Mouse (Mus musculus): Measurements from ENCODE around the gene Pdha1. TPM values are rescaled to one million over a fixed set of nuclear protein-coding genes. Genes with fewer than 3 reads are reported as not detected.

Gene Pdha1
- polyA plus RNA-seq, 1 experiment from 2014 or later: 85.5 TPM

- 29% methylated on average over 6 of the region's 6 CpGs for WGBS
- H3K4me2 ChIP-seq (replicated peaks): peak overlapping the region; percentile 60
- H3K27ac ChIP-seq: no peak overlapping the region
- H3K27me3 ChIP-seq: no peaks in the 10 kb centered on the region
- no peaks in the 10 kb centered on the region for H3K9me3 ChIP-seq (replicated peaks)
- no peak for ATAC-seq (ENCODE audit: low FRiP score)
- H3K36me3 ChIP-seq: no peaks in the 10 kb centered on the region
- H3K9ac ChIP-seq: no peak overlapping the region
- H3K4me3 ChIP-seq: no peak overlapping the region
- H3K4me1 ChIP-seq: peaks cover 4% of the 10 kb centered on the region; the same call in 1 of the 2 replicates
These were observed 2.5 kb downstream of the Pdha1 start for GRCm38 (mm10) chrX:160135719-160136118.

DNA sequence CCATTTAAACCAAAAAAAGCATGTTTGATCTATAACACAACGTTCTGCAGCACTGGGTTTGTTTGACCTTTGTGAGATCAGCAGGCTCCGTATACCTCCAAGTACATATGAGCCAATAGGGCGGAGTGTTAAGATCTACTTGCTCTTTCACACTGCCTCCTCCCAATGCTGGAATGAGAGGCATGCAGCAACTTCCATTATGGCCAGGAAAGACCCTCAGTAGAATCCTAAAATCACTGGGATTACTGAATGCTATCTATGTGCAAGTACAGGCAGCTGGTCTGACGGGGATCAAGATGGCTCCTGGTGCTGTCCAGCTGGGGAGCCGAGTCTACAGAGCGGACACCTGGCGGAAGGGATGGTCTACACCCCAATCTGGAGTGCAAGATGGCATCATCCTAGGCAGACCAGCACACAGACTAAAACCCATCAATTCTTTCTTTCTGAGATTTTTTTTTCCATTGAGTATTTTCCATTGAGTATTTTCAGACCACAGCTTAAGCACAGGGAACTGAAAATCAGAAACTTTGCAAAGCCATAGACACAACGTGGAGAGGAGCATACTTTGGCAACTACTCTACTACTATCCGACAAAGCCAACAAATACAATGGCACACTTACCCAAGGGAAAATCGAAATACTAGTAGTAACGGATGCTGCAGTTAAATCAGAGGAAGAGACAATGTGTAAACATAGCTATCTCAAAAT lies 3.9 kb downstream of the Pdha1 start:
- no peak for ATAC-seq (ENCODE audit: low FRiP score)

GRCm38 (mm10) chrX:160116658-160117057 lies 21.6 kb downstream of the Pdha1 start:
- Histone ChIP-seq H3K4me2 (replicated peaks) (no peak overlapping the region), H3K27me3 (peaks cover 3% of the 10 kb centered on the region; the same call in 1 of the 2 replicates), H3K4me3 (no peak overlapping the region), H3K27ac (no peak overlapping the region), H3K4me1 (no peaks in the 10 kb centered on the region), H3K9me3 (replicated peaks) (no peaks in the 10 kb centered on the region), H3K36me3 (peaks cover 7% of the 10 kb centered on the region; the same call in 1 of the 2 replicates), H3K9ac (no peak overlapping the region)
- WGBS: 72% methylated on average over 3 of the region's 3 CpGs
- peak; percentile 40; the same call in 1 of the 2 replicates for ATAC-seq (ENCODE audit: low FRiP score)

More for the DNA sequence above, 3.9 kb downstream of the Pdha1 start:
- H3K9me3 ChIP-seq (replicated peaks): no peaks in the 10 kb centered on the region
- H3K36me3 ChIP-seq: no peaks in the 10 kb centered on the region
- no peak overlapping the region for H3K4me3 ChIP-seq
- H3K9ac ChIP-seq: no peak overlapping the region
- WGBS: 89% methylated on average over 11 of the region's 11 CpGs
- no peak overlapping the region for H3K4me2 ChIP-seq (replicated peaks)
- H3K27me3 ChIP-seq: no peaks in the 10 kb centered on the region
- no peak overlapping the region for H3K27ac ChIP-seq
- H3K4me1 ChIP-seq: peaks cover 4% of the 10 kb centered on the region; the same call in 1 of the 2 replicates

- H3K27ac ChIP-seq: no peak overlapping the region
- no peak overlapping the region for H3K9ac ChIP-seq
- ATAC-seq (ENCODE audit: low FRiP score): no peak
- no peak overlapping the region for H3K4me2 ChIP-seq (replicated peaks)
- H3K4me1 ChIP-seq: no peaks in the 10 kb centered on the region
- H3K27me3 ChIP-seq: peaks cover 3% of the 10 kb centered on the region; the same call in 1 of the 2 replicates
- H3K9me3 ChIP-seq (replicated peaks): no peaks in the 10 kb centered on the region
- H3K36me3 ChIP-seq: peaks cover 7% of the 10 kb centered on the region; the same call in 1 of the 2 replicates
- H3K4me3 ChIP-seq: no peak overlapping the region
These were observed 22.1 kb downstream of the Pdha1 start for GRCm38 (mm10) chrX:160116074-160116473.

- H3K9ac ChIP-seq: no peak overlapping the region
- H3K9me3 ChIP-seq (replicated peaks): no peaks in the 10 kb centered on the region
- H3K4me2 ChIP-seq (replicated peaks): no peak overlapping the region
- ATAC-seq (ENCODE audit: low FRiP score): no peak
- 93% methylated on average over 1 of the region's 1 CpGs for WGBS
- H3K4me3 ChIP-seq: no peak overlapping the region
- peaks cover 10% of the 10 kb centered on the region for H3K27me3 ChIP-seq
- no peak overlapping the region for H3K27ac ChIP-seq
- H3K36me3 ChIP-seq: 0 out of 2 replicates have a peak, but pooled peaks cover 1% of the 10 kb centered on the region
- H3K4me1 ChIP-seq: no peaks in the 10 kb centered on the region
These were observed 24.4 kb downstream of the Pdha1 start for GRCm38 (mm10) chrX:160113777-160114176.

DNA sequence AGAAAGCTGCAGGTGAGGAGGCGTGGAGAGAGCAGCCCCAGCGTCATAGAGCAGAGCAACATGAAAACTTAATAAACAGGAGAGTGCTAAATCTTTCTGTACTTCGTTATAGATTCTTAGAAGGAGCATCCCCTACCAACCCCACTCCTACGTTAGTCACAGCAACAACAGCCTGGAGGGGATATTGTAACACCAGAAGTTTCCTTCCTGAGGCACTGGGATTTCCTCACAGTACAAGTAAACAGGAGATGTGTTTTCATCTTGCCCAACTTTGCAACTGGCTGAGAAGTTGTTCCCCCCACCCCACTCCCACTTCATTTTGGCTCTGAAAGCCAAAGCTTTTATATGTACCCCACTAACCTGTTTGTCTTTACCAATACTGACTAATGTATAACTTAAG lies 30.4 kb downstream of the Pdha1 start:
- Histone ChIP-seq H3K4me1 (no peaks in the 10 kb centered on the region), H3K9ac (no peak overlapping the region)
- 67% methylated on average over 4 of the region's 4 CpGs for WGBS

GRCm38 (mm10) chrX:160091973-160092372 lies 46.2 kb downstream of the Pdha1 start:
- no peaks in the 10 kb centered on the region for H3K9me3 ChIP-seq (replicated peaks)
- H3K4me3 ChIP-seq: no peak overlapping the region
- no peak overlapping the region for H3K9ac ChIP-seq
- WGBS: 74% methylated on average over 1 of the region's 1 CpGs
- ATAC-seq (ENCODE audit: low FRiP score): no peak
- no peaks in the 10 kb centered on the region for H3K27me3 ChIP-seq
- no peak overlapping the region for H3K4me2 ChIP-seq (replicated peaks)
- no peak overlapping the region for H3K27ac ChIP-seq
- H3K36me3 ChIP-seq: no peaks in the 10 kb centered on the region
- H3K4me1 ChIP-seq: no peaks in the 10 kb centered on the region

More for the DNA sequence above, 30.4 kb downstream of the Pdha1 start:
- Histone ChIP-seq H3K27me3 (peaks cover 12% of the 10 kb centered on the region), H3K4me3 (no peak overlapping the region), H3K27ac (no peak overlapping the region), H3K36me3 (no peaks in the 10 kb centered on the region), H3K4me2 (replicated peaks) (no peak overlapping the region), H3K9me3 (replicated peaks) (no peaks in the 10 kb centered on the region)
- ATAC-seq (ENCODE audit: low FRiP score): no peak

Other genes starting within 250 kb of the Pdha1 start
- gene Map3k15, start 150.0 kb downstream of the Pdha1 start, polyA plus RNA-seq (2016; fragmentation: Nextera tagmentation; extraction: Ambion mirVana): 0.25 and 0.48 TPM in 2 replicates

Data from hindbrain, embryonic 12.5 days (tissue).